Mouse (Mus musculus) adrenal gland, postnatal 14 days (tissue): ENCODE results near the gene Fam110a. TPM values are rescaled to one million over a fixed set of nuclear protein-coding genes. Genes with fewer than 3 reads are reported as not detected.

Source experiments
- DNase-seq: peaks from one replicate; pipeline ENCODE4 v3.0.0; 2021; ENCODE audit warnings: mixed read lengths
- microRNA-seq, 2 experiments: library from miRNA; unstranded; fragments of <30 nt; microRNA quantifications; one replicate each; pipeline ENCODE4 v1.2.0; 2021
- total RNA-seq: library from RNA; stranded (reverse); gene quantifications from 2 replicates; pipeline ENCODE4 v1.2.3, GENCODE M21; 2021

Fam110a gene
- total RNA-seq, 1 experiment from 2014 or later: 8.5 TPM

- DNase-seq: no peak
Observed at GRCm38 (mm10) chr2:151938780-151939200, 41.2 kb downstream of the Fam110a start.

- DNase-seq: peak; percentile 79
Observed at GRCm38 (mm10) chr2:151937893-151938292, 42.1 kb downstream of the Fam110a start.

- peak; percentile 92 for DNase-seq
Observed at GRCm38 (mm10) chr2:151930389-151931074, 49.5 kb downstream of the Fam110a start.

- DNase-seq: no peak
Observed at GRCm38 (mm10) chr2:151927103-151927502, 52.9 kb downstream of the Fam110a start.

- DNase-seq: no peak
Observed at GRCm38 (mm10) chr2:151925715-151926114, 54.3 kb downstream of the Fam110a start.

- DNase-seq: no peak
Observed at GRCm38 (mm10) chr2:151924276-151924675, 55.7 kb downstream of the Fam110a start.

GRCm38 (mm10) chr2:151921596-151921995 lies 58.4 kb downstream of the Fam110a start:
- DNase-seq: no peak

GRCm38 (mm10) chr2:151921068-151921467 lies 59.0 kb downstream of the Fam110a start:
- no peak for DNase-seq

Small RNA genes within 50 kb of the gene (microRNA-seq; reads per million reads assigned to microRNA genes)
- gene Mir1953: 0 to 0.43 reads per million in 2 experiments

Other genes with a start within 250 kb of the Fam110a start
- gene Psmf1, start 236.0 kb downstream of the Fam110a start, total RNA-seq: 36.4 and 38.8 TPM in 2 replicates
- not detected in 2 replicates for gene Rspo4, start 137.3 kb downstream of the Fam110a start, total RNA-seq
- 0.26 and 0.33 TPM in 2 replicates for gene Angpt4, start 69.0 kb downstream of the Fam110a start, total RNA-seq
- 1.6 and 2.4 TPM in 2 replicates for gene Slc52a3, start 16.3 kb upstream of the Fam110a start, total RNA-seq
- 0.30 and 0.33 TPM in 2 replicates for gene Scrt2, start 101.3 kb upstream of the Fam110a start, total RNA-seq
- 267 and 289 TPM in 2 replicates for gene Srxn1, start 125.3 kb upstream of the Fam110a start, total RNA-seq
- 20.2 and 22.0 TPM in 2 replicates for gene Tcf15, start 163.3 kb upstream of the Fam110a start, total RNA-seq
- 103 and 105 TPM in 2 replicates for gene Csnk2a1, start 246.6 kb upstream of the Fam110a start, total RNA-seq